Mouse (Mus musculus) neural tube, embryonic 15.5 days (tissue): Measurements from ENCODE around the gene Apbb1. TPM values are rescaled to one million over a fixed set of nuclear protein-coding genes. Genes with fewer than 3 reads are reported as not detected.

Source experiments
- ATAC-seq: fragments of 200-750 bp; cut with Nextera tagmentation; 2 replicates; pipeline ENCODE4 v1.8.0; 2017; ENCODE audit warnings: mild to moderate bottlenecking, moderate TSS enrichment, moderate library complexity; ENCODE audit not compliant: low FRiP score
- H3K27ac ChIP-seq: fragments of 300-500 bp; sonication (generic); replicated peaks from 2 replicates; pipeline ENCODE4 v1.5.1; 2015; ENCODE audit warnings: mild to moderate bottlenecking, inconsistent platforms
- H3K27me3 ChIP-seq: fragments of 300-500 bp; sonication (generic); replicated peaks from 2 replicates; pipeline ENCODE4 v1.6.1; 2015; ENCODE audit warnings: inconsistent platforms
- H3K36me3 ChIP-seq: fragments of 300-500 bp; sonication (generic); 2 replicates; pipeline ENCODE4 v1.6.1; 2015; ENCODE audit warnings: inconsistent platforms
- H3K4me1 ChIP-seq: fragments of 300-500 bp; sonication (generic); 2 replicates; pipeline ENCODE4 v1.6.1; 2015; ENCODE audit warnings: inconsistent platforms
- H3K4me2 ChIP-seq: fragments of 300-500 bp; sonication (generic); 2 replicates; pipeline ENCODE4 v1.6.1; 2015; ENCODE audit warnings: inconsistent platforms, mild to moderate bottlenecking, moderate library complexity
- H3K4me3 ChIP-seq: fragments of 300-500 bp; sonication (generic); replicated peaks from 2 replicates; pipeline ENCODE4 v1.5.1; 2015; ENCODE audit warnings: mild to moderate bottlenecking, inconsistent platforms
- H3K9ac ChIP-seq: fragments of 300-500 bp; sonication (generic); replicated peaks from 2 replicates; pipeline ENCODE4 v1.6.1; 2015; ENCODE audit warnings: mild to moderate bottlenecking, inconsistent platforms
- H3K9me3 ChIP-seq: fragments of 300-500 bp; sonication (generic); replicated peaks from 2 replicates; pipeline ENCODE4 v1.6.1; 2016; ENCODE audit warnings: inconsistent platforms
- WGBS: fragments of 180-500 bp; shearing (Covaris S2); methylation state at CpG from one replicate; pipeline ENCODE4 v1.1.7; 2015; ENCODE audit warnings: mixed read lengths; 5-methylcytosine and 5-hydroxymethylcytosine counted together
- polyA plus RNA-seq: library from polyadenylated mRNA; unstranded; fragments of >200 nt; fragmentation: Nextera tagmentation; extraction: Ambion mirVana; gene quantifications from 2 replicates; pipeline ENCODE4 v1.2.1, GENCODE M21; 2015

Gene Apbb1
- polyA plus RNA-seq, 1 experiment from 2014 or later, result 299 TPM

- H3K4me2 ChIP-seq, result no peak overlapping the region
- peaks cover 13% of the 10 kb centered on the region for H3K4me1 ChIP-seq
- H3K27me3 ChIP-seq, result no peaks in the 10 kb centered on the region
- ATAC-seq, result peak; percentile 71
- no peaks in the 10 kb centered on the region for H3K36me3 ChIP-seq
- H3K4me3 ChIP-seq, result no peak overlapping the region
- H3K27ac ChIP-seq, result no peak overlapping the region
- WGBS, result 11% methylated on average over 5 of the region's 5 CpGs
- no peaks in the 10 kb centered on the region for H3K9me3 ChIP-seq
- H3K9ac ChIP-seq, result no peak overlapping the region
These were observed 66.3 kb downstream of the Apbb1 start for GRCm38 (mm10) chr7:105515178-105515577.

GRCm38 (mm10) chr7:105514561-105514960 lies 66.9 kb downstream of the Apbb1 start:
- Histone ChIP-seq H3K4me3 (no peak overlapping the region), H3K9ac (no peak overlapping the region), H3K27me3 (no peaks in the 10 kb centered on the region), H3K4me1 (peaks cover 13% of the 10 kb centered on the region), H3K4me2 (no peak overlapping the region), H3K36me3 (no peaks in the 10 kb centered on the region), H3K27ac (no peak overlapping the region), H3K9me3 (no peaks in the 10 kb centered on the region)
- WGBS, result 27% methylated on average over 5 of the region's 5 CpGs
- ATAC-seq, result peak; percentile 22

GRCm38 (mm10) chr7:105513845-105514291 lies 67.6 kb downstream of the Apbb1 start:
- Histone ChIP-seq H3K36me3 (no peaks in the 10 kb centered on the region), H3K4me3 (no peak overlapping the region), H3K27ac (no peak overlapping the region), H3K9ac (no peak overlapping the region), H3K9me3 (no peaks in the 10 kb centered on the region), H3K4me1 (peaks cover 13% of the 10 kb centered on the region), H3K4me2 (no peak overlapping the region), H3K27me3 (no peaks in the 10 kb centered on the region)
- 39% methylated on average over 5 of the region's 5 CpGs for WGBS
- ATAC-seq, result peak; percentile 89

GRCm38 (mm10) chr7:105510143-105510542 lies 71.3 kb downstream of the Apbb1 start:
- Histone ChIP-seq H3K9me3 (no peaks in the 10 kb centered on the region), H3K27ac (no peak overlapping the region), H3K4me2 (no peak overlapping the region), H3K27me3 (no peaks in the 10 kb centered on the region), H3K4me1 (peaks cover 13% of the 10 kb centered on the region), H3K9ac (no peak overlapping the region), H3K4me3 (no peak overlapping the region), H3K36me3 (no peaks in the 10 kb centered on the region)
- no peak for ATAC-seq
- 86% methylated on average over 5 of the region's 5 CpGs for WGBS

Other genes with a start within 250 kb of the Apbb1 start
- gene Olfr690, start 247.5 kb downstream of the Apbb1 start, polyA plus RNA-seq, result not detected in 2 replicates
- gene Olfr691, start 239.4 kb downstream of the Apbb1 start, polyA plus RNA-seq, result 0.23 and 0.26 TPM in 2 replicates
- not detected in 2 replicates for gene Olfr692, start 213.4 kb downstream of the Apbb1 start, polyA plus RNA-seq
- gene Gm5901, start 206.6 kb downstream of the Apbb1 start, polyA plus RNA-seq, result not detected in 2 replicates
- gene Fam160a2, start 181.6 kb downstream of the Apbb1 start, polyA plus RNA-seq, result 39.0 and 41.9 TPM in 2 replicates
- gene Cnga4, start 177.1 kb downstream of the Apbb1 start, polyA plus RNA-seq, result 0.08 and 0.09 TPM in 2 replicates
- gene Cckbr, start 155.9 kb downstream of the Apbb1 start, polyA plus RNA-seq, result 5.3 and 6.2 TPM in 2 replicates
- gene Cavin3, start 99.4 kb downstream of the Apbb1 start, polyA plus RNA-seq, result 34.6 and 39.9 TPM in 2 replicates
- 83.2 and 91.4 TPM in 2 replicates for gene Smpd1, start 27.3 kb downstream of the Apbb1 start, polyA plus RNA-seq
- 0.36 and 0.59 TPM in 2 replicates for gene Hpx, start 18.5 kb upstream of the Apbb1 start, polyA plus RNA-seq
- gene Trim3, start 51.9 kb upstream of the Apbb1 start, polyA plus RNA-seq, result 91.6 and 107 TPM in 2 replicates
- gene Timm10b, start 58.4 kb upstream of the Apbb1 start, polyA plus RNA-seq, result 163 and 179 TPM in 2 replicates
- gene Arfip2, start 58.8 kb upstream of the Apbb1 start, polyA plus RNA-seq, result 82.0 and 89.0 TPM in 2 replicates
- 16.4 and 16.6 TPM in 2 replicates for gene Gm45799, start 58.9 kb upstream of the Apbb1 start, polyA plus RNA-seq
- 1.3 and 1.9 TPM in 2 replicates for gene Dnhd1, start 69.2 kb upstream of the Apbb1 start, polyA plus RNA-seq
- gene Ilk, start 154.9 kb upstream of the Apbb1 start, polyA plus RNA-seq, result 204 and 227 TPM in 2 replicates
- gene Rrp8, start 155.7 kb upstream of the Apbb1 start, polyA plus RNA-seq, result 27.8 and 28.8 TPM in 2 replicates
- gene Taf10, start 162.7 kb upstream of the Apbb1 start, polyA plus RNA-seq, result 101 and 102 TPM in 2 replicates
- 41.4 and 50.2 TPM in 2 replicates for gene Tpp1, start 170.6 kb upstream of the Apbb1 start, polyA plus RNA-seq
- 10.0 and 10.8 TPM in 2 replicates for gene Dchs1, start 206.0 kb upstream of the Apbb1 start, polyA plus RNA-seq
- 189 and 232 TPM in 2 replicates for gene Mrpl17, start 229.4 kb upstream of the Apbb1 start, polyA plus RNA-seq